Mouse (Mus musculus) frontal cortex, postnatal 10 days (tissue): ENCODE data around the gene Arhgap22.

ENCODE experiments used
- DNase-seq, 2 experiments: peaks; one replicate each; pipeline ENCODE4 v3.0.0; 2022; ENCODE audit warnings: low spot score in 2 of 2, mixed read lengths in 1 of 2

Gene Arhgap22

DNA sequence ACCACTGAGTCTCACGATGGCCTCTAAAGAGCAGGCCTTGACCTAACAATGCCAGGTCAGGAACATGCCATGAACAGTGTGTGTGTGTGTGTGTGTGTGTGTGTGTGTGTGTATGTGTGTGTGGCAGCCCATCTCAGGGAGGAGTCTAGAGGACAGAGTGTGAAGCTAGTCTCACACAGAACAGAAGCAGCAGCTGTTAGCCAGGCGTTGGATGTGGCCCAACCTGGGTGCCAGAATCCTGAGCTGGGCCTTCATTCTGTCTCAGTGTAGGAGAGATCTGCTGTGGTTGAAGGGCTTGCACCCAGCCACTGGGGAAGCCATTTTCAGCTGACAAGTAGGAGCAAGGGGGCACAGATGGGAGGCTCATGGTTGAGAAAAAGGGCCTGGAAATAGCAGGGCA, 64.5 kb downstream of the Arhgap22 start:
- DNase-seq: no peak

DNA sequence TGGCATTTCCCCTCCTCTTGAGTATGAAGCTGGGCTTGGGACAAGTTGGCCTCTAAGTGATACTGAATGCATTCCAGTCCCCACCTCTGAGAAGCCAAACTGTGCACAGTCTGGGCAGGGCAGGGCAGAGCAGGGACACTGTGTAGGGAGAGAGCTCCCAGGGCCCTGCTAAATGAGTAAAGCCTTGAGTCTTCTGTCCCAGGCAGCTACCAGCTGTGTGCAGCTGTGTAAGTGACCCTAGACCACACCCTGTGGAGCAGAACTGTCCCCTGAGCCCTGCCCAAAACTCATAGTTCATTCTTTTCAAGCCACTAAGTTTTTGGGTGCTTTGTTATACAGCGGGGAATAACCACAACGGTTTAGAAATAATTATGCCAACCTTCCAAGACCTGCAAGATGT, 67.1 kb downstream of the Arhgap22 start:
- DNase-seq: no peak

DNA sequence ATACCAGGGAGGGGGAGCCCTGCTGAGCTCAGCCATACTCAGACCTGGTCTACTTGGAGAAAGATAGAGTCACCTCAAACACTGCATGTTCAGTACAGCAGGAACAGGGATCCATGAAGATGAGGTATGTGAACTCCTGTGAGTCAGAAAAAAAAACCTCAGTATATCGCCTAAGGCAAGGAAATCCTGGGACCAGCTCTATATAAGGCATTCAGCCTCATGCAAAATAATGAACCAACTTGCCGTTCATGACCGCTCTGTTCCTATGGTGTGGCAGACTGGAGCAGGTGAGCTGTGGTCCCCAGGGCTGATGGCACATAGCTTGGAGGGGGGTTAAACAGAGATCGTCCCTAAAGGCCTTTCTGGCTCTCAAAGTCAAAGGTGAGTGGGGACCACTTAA, 68.6 kb downstream of the Arhgap22 start:
- DNase-seq: no peak

DNA sequence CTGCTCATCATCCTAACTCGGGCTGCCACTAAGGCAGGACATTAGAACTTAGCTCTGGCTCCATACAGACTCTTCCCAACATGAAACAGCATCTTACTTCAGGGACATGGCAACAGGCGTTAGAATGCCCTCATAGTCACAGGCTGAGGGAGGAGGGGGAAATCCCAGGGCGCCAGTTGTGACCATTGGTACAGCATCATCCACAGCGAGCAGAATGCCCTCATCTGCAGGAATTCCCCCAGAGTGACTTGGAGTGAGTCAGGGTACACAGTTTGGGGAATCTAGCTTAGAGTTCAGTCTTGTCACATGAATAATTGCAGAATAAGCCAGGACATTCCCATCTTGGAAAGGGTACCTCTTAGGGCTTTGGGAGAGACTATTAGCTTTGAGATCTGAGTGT, 74.1 kb downstream of the Arhgap22 start:
- DNase-seq: no peak

DNA sequence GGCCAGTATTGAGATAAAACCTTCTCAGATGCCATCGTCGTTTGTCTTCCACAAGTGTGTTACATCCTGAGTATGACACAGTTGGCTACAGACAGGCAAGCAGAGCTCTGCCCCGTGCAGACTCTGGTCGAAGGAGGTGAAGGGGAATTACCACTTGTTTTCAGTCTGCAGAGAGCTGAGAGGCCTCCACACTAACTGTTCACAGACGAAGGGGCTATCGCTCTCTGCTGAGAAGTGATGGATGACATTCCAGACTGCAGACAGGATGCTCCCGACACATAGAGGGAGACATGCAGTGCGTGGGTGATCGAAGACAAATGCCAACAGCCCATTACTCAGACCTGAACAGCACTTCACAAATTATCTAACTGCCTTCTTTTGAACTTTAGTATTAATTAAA, 76.2 kb downstream of the Arhgap22 start:
- DNase-seq: no peak

DNA sequence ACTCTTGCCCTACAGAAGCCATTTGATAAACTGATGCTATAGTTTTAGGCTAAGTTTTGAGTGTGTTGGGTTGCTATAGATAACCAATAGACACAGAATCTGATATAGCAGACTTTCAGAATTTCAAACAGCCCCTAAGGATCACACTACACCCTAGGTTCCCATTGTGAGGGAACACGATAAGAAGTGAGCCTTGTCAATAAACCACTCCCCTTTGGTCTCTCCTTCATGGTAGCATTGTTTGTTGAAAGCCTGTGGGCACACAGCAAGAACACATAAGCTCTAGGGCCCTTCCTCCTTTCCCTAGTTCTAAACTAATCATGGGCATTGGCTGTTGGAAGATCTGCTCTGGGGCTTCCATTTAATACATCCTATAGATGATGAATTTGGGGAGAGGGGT, 80.7 kb downstream of the Arhgap22 start:
- no peak for DNase-seq

DNA sequence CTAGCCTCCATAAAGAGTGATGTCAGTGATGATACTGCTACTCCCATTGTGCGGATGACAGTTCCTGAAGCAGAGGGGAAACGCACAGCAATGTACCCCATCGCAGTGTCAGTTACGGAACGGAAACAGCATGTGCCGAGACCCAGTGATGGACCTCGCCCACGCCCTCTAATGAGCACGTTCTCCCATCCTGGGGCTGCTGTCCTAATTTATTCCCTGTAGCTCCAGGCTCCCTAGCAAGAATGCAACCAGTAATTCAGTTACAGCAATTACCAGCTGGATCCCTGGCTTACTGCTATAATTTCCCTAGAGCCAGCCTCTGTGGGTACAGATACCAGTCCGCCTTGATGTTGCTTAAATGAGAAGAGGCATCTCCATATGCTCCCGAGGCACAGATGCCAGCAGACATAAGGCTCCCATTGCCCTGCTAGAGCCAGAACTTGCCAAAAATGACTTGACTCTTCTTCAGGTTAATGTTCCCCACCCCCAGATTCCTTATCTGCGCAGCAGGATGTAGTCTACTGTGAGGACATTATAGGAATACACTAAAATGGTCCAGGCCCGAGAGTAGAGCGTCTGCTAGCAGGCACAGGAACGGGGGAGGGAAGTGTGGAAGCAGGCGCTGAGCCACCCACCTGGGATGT, 83.0 kb downstream of the Arhgap22 start:
- peak; percentile 39 to 74 for DNase-seq

DNA sequence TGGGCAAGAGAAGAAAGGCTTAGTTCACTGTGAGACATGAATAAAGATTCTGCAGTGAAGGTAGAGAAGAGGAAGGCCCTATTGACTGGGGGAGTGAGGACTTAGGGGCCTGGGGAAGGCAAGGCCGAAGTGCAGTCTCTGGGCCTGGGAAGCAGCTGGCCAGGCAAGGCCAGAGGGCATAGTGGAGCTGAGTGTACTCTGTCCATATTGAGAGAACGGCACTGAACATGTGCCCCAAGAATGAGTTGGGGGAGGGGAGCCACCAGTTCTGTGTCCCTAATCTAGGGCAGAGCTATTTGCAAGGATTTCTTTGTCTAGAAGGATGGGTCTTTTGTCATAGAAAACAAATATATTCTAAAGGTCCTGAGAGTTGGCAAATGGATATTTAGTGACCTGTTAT, 86.8 kb downstream of the Arhgap22 start:
- DNase-seq: no peak

DNA sequence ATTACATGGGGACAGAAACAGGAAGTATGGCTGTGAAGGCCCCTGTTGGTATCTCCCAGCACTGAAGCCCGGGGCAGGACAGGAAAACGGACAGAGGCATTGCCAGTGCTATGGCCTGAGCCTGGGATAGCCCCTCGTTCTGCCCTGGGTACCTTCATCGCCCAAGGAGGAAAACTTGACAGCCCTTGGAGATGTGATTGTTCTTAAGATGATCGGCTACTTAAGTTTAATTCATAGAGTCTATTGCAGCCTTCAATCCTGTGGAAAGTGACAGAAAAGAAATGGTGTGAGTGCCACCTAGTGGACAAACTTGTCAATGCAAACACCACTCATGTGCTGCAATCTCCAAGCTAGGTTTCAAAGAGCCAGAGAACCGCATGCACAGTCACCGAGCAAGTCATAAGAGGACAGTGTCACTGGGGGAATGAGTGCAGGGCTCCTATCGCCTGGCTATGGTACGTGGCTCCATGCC, 89.6 kb downstream of the Arhgap22 start:
- peak in 1 of 2 experiments; percentile 82 for DNase-seq

DNA sequence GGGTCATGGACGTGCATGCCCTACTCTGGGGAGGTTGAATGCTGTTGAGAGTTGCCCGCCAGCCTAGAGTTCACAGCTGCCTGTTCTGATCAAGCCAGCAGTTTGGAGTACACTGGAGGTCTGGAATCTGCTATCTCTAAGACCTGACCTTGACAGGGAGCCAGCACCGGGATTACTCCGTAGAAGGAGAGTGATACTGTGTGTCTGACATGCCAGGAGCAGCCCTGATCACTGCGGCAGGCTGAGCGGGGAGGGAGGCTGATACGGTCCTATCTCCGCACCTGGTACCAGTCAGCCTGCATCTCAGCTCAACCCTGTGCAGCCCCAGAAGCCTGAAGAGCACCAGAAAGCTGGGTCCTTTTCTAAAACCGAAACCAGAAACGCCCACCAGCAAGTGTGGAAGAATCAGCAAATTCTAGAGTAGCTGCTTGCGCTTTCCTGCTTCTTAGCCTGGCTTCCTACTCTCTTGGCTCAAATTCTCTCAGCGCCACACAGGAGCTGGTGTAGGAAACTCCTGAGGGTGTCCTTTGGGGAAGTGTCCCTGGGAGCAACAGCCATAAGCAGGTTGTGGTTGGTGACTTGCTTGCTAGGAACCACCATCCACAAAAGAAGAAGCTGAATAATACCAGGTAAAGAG, 91.9 kb downstream of the Arhgap22 start:
- DNase-seq: no peak

DNA sequence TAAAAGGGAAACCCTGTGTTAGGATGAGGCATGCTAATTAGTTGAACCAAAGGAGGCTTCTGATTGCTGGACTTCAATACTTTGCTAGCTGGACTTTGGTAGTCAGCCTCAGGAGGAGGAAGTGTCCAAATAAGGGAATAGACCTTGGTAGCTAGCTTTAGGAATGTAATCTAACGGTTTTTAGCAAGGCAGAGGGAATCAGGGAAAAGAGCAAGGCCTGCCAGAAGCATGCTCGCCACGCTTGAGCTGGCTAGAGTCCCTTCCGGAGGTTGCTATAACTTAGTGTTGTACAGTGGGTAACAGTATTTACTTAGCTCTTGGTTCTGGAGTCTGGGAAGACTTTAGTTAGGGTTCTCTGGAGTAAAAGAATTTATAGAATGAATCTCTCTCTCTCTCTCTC, 96.9 kb downstream of the Arhgap22 start:
- no peak for DNase-seq

DNA sequence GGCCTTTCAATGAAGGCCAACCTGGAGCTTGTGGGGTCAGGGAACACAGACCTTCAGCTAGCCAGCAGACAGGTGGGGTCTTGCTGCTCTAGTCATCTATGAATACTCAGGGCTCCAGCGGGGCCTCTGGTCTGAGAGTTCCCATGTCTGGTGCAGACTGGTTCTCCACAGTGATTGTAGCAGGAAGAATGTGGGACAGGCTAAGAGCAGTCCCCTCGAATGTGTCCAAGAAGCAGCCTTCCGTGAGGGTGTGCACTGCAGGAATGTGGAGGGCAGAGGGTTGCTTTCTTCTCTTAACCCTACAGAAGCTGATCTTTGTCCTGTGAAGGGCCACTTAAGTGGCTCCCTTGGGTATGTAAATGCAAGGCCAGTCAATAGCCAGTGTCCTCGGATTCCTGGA, 98.5 kb downstream of the Arhgap22 start:
- no peak for DNase-seq

DNA sequence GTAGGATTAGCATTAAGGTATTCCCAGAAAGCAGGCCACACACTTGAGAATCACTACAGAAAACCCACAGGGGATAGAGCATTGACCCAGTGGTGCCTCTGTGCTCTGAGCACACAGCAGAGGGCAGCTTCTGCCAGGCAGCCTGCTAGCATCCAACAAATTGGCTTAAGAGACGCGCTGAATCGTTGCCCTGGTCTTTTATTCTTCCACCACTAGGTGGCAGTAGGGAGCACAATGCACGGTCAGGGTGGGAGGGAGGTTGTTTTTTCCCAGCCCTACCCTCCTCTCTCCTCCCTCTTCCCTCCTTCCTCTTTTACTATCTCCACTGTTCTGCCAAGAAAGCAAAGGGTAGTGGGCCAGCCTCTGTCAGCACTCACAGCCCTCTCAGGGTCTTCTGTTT, 99.8 kb downstream of the Arhgap22 start:
- peak in 1 of 2 experiments; percentile 65 for DNase-seq

DNA sequence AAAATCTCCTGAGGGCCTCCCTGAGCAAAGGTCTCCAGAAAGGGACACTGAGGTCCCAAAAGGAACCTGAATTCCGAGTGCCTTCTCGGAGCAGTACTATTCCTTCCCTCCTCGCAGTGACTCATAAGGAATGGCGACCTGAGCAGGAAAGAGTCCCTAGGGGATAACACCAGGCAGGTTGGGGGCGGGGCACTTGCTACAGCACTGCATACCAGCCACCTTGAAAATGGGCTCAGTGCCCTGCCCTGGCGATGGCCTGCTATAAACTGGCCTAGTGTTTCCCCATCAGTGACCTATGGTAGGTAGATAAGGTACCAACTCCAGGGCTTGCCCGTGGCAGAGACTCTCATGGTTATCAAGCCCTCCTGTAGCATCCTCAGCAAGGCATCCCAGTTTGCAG, 100.3 kb downstream of the Arhgap22 start:
- no peak for DNase-seq

DNA sequence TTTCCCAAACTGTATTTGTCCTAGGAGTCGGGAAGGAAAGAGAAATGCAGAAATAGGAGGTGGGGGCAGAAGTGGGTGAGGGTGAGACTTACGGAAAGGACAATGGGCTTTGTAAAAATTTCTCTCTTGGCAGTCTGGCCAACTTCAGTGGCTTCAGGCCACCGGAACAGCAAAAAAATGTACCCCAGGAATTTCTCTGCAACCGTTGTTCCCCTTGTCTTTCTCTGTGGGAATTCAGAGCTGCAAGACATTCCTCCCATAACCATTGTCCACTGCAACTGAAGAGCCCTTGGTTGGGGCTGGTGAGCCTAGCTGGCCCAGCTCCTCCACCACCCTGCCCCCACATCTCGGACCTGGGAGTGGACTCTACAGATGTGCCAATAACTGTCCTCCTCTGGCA, 101.3 kb downstream of the Arhgap22 start:
- DNase-seq: no peak

DNA sequence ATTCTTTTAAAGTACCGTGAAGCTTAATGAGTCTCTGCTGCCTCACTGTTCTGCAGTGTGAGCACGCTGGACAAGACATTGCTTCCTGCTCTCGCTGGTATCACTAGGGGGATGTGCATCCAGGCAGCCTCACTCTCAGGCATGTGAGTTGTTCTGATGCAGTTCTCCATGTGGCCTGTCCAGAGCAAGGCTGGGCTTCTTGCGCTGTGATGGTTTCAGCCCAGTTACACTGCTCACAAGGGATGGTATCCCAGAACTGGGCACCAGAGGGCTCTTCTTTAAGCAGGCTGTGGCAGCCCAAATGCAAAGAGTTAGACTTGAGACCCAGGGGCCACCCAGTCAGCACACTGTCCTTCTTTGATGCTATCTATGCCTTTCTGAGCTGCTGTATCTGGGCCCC, 101.9 kb downstream of the Arhgap22 start:
- DNase-seq: no peak

DNA sequence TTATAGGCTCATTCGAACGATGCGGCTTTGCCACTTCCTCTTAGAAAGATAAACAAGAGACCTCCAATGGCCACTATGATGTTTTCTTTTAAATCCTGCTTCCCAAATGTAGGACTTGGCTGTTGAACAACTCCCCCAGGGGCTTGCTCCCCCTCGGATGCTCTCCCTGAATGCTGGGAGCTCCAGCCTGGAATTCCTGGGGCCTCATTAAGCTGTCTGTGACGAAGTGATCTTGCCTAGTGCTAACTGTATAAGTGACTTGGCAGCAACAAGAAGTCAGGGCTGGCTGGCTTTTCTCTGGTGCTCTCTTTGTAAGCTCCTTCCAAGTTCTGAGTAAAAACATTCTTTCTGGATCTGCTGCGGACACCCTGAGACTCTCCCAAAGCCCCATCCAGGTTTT, 104.1 kb downstream of the Arhgap22 start:
- DNase-seq: no peak

DNA sequence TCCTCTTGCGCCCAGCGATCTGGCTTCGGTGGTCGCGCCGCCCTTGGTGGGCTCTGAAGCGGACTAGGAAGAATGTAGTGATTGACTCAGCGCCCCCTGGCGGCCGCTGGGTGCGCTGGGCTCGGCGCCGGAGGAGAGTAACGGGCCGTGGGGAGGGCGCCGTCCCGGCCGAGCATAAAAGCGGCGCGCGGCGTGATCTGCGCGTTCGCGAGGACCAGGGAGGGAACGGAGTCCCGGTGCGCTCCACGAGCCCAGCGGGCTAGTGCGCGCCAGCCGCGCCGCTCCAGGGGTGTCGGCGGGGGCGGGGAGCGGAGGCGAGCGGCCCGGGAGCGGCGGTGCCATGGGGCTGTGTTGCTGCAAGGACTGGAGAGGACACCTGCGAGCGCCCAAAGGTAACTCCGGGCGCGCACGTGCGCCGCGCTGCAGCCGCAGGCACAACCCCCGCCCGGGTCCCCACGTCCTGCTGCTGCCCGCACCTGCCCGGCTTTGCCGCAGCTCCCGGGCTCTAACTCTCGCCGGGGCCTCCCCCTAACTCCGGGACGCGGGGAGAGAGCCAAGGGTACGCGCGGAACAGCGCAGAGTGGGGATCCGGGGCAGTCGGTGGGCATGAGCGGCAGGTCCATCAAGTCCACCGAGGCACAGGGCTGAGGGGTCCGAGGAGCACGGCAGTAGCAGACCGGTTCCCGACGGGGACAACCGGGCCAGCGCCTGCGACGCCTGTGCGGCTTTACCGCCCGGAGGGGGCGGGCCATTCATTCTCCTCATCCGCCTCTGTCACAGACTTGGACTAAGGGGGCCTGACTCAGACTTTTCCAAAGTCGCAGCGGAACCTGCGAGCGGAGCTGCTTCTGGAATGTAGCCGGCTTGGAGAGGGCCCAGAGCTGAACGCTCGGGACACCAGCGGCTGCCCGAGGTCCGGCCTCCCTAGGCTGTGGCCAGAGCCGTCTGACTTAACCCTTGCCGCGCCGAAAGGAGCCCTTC, 106.0 kb downstream of the Arhgap22 start:
- DNase-seq: peak in 1 of 2 experiments; percentile 66

DNA sequence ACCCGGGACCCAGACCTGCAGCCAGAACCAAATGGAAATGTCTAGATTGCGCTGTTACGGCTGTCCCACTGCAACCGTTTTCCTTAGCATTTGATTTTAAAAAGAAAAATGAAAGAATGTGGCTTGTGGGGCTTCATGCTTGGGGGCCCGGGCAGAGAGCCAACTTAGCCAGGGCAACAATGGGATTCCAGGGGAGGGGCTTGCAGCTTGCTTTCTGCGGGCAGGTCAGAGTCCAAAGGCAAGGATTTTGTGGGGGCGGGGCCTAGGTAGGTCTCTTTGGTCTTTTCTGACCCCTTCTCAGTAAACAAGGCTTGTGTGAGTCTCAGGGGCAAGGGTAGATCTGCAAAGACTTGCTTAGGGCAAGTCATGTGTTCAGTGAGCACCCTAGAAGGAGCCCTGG, 107.0 kb downstream of the Arhgap22 start:
- DNase-seq: no peak

DNA sequence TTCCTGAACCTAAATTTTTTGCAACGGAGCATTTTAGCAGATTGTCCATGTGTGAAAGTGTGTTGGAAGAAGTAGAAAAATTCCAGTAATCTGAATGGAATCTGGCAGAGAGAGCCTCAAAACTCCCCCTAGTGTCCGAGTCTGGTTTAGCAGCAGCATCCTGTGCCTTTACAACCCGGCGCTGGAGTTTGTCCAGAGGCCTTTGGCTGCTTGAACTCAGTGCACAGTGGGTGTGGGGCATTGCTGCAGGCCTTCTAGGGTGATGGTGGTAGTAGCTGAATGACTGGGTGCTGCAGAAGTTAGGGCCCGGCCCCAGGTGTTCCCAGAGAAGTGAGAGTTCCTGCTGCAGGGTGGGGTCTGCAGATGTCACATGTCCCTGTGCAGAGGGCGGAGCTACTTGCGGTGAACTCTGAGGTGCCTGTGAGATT, 108.8 kb downstream of the Arhgap22 start:
- DNase-seq: peak in 1 of 2 experiments; percentile 42

DNA sequence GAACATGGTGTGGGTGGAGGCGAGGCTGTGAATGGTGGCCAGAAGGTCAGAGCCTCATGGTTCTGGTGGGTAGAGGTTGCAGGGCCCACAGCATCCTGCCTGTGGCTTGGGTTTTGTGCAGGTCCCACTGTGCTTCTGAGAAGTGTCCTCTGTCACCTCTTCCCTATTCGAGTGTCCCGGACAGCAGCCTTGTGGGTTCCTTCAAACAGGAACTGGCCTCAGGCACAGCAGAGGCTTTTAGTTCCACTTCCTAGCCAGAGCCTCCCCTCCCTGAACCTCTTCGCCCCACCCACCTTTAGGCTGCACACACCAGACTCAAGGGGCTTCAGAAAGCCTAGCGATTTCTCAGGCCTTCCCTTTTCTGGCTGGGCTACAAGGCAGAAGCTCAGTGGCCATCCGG, 110.7 kb downstream of the Arhgap22 start:
- DNase-seq: no peak

DNA sequence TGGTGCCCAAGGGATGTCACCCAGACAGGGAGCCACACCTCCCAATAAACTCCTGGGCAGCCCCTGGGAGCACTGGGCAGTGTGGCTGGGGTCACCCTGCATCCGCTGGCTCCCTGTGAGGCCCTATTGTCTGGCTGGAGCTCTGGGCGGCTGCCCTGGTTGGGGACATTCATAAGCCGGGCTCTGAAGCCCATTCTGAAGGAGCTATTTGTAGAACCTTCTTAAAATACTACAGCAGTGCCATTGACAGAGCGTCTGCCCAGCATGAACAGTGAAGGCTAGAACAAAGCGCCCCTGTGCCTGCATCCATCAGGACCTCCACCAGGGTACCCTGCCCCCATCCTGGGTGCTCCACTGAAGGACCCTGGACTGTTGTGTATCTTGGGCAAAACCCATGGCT, 114.5 kb downstream of the Arhgap22 start:
- DNase-seq: peak in 1 of 2 experiments; percentile 37
